Mouse (Mus musculus) kidney, adult 2 months (tissue): ENCODE data around the gene Ugt1a9.

Experiments
- CTCF ChIP-seq: fragments of 200-500 bp; conservative IDR thresholded peaks from 2 replicates; pipeline ENCODE4 v1.5.1; 2011; ENCODE audit warnings: low read depth, mild to moderate bottlenecking, control low read depth, low read length, moderate library complexity, mixed read lengths; ENCODE audit not compliant: insufficient read depth, insufficient read length
- POLR2A ChIP-seq: fragments of 200-500 bp; IDR thresholded peaks from one replicate; pipeline ENCODE4 v1.6.1; 2011; ENCODE audit warnings: low read depth, low read length, control low read depth

GRCm38 (mm10) chr1:88234248-88234610 is 163.6 kb downstream of the Ugt1a9 start:
- TF ChIP-seq CTCF = no peak
- no peak for TF ChIP-seq POLR2A
